ENCODE assay signal across 20 mouse cellular contexts in genomic region chr1:139146306-139146705, GRCm38 (mm10).
DNase-seq lines count a peak whose midpoint lies in the region; ATAC-seq lines count a peak whose summit lies in the region.
"Had no signal": no experiment of that assay in that cellular context is flagged by ENCODE, and none has a peak within 500 bp of the region (broad histone marks: within the 10 kb centered on the region; RNA-seq: fewer than 3 reads in every experiment).

No protein-coding gene starts in this region.

- no peak for ATAC-seq in inflammation-experienced regulatory T-cells, adult 6 months
- ATAC-seq: activated CD4-positive, CD25-positive, alpha-beta regulatory T cell, adult 4 months; CD4-positive, CD25-positive, alpha-beta regulatory T cell, adult 4 months; forebrain, embryonic 14.5 days; forebrain, embryonic 16.5 days; Patski had no signal

- DNase-seq in adrenal gland, adult (ENCODE audit: inconsistent age in 2 of 2, low spot score in 1 of 2), result peak; percentile 34 to 69
- DNase-seq in adrenal gland, adult 18-20 months (ENCODE audit: low spot score in 2 of 2), result no peak
- DNase-seq in adrenal gland, adult 8-10 months, result peak; percentile 25
- DNase-seq in adrenal gland, postnatal 4 days (ENCODE audit: low spot score in 2 of 2), result no peak
- peak; percentile 13 for DNase-seq in adrenal gland, postnatal 10 days
- DNase-seq in adrenal gland, postnatal 36 days, result peak; percentile 14 to 49
- no peak for DNase-seq in gastrocnemius, postnatal 10 days
- DNase-seq: cerebellum, adult 11 months; cerebellum, adult 18-20 months; cerebellum, adult 8-10 months; cerebellum, adult 9-11 months; cerebellum, postnatal 14 days; cerebellum, postnatal 36 days; embryo, embryonic 11 days had no signal

Comparison
In these comparisons a context has a peak if more than half of its experiments do, and no peak if none do; other contexts are left out.
1. DNase-seq: peak in adrenal gland, adult (2 of 2), adrenal gland, adult 8-10 months (single experiment), adrenal gland, postnatal 10 days (single experiment) and adrenal gland, postnatal 36 days (2 of 2); none in adrenal gland, adult 18-20 months (0 of 2), adrenal gland, postnatal 4 days (0 of 2) and gastrocnemius, postnatal 10 days (single experiment).